In genomic region chr6:16667241-16667640, GRCm38 (mm10) we compare ENCODE assay signal across 24 mouse cellular contexts.
DNase-seq lines count a peak whose midpoint lies in the region; ATAC-seq and TF ChIP-seq lines count a peak whose summit lies in the region.
"Had no signal": no experiment of that assay in that cellular context is flagged by ENCODE, and none has a peak within 500 bp of the region (broad histone marks: within the 10 kb centered on the region; RNA-seq: fewer than 3 reads in every experiment).

No protein-coding gene starts in this region.

- WGBS in intestine, embryonic 14.5 days: 24% methylated on average over 6 of the region's 6 CpGs
- WGBS in intestine, embryonic 16.5 days: 38% methylated on average over 6 of the region's 6 CpGs
- 24% methylated on average over 6 of the region's 6 CpGs for WGBS in midbrain, embryonic 12.5 days
- 24% methylated on average over 6 of the region's 6 CpGs for WGBS in midbrain, postnatal 0 days
- 17% methylated on average over 6 of the region's 6 CpGs for WGBS in neural tube, embryonic 12.5 days

- no peaks in the 10 kb centered on the region for H3K27me3 ChIP-seq in intestine, embryonic 14.5 days (replicated peaks; ENCODE audit: control insufficient read depth, insufficient read depth, low read length)
- no peaks in the 10 kb centered on the region for H3K27me3 ChIP-seq in intestine, embryonic 16.5 days (replicated peaks; ENCODE audit: control insufficient read depth, insufficient read depth, low read length)
- no peaks in the 10 kb centered on the region for H3K27me3 ChIP-seq in midbrain, embryonic 12.5 days
- H3K27me3 ChIP-seq in midbrain, postnatal 0 days (ENCODE audit: insufficient read depth, low read length): no peaks in the 10 kb centered on the region
- H3K27me3 ChIP-seq in neural tube, embryonic 12.5 days (replicated peaks): no peaks in the 10 kb centered on the region
- H3K27me3 ChIP-seq: CH12.LX; heart, embryonic 12.5 days; hindbrain, embryonic 15.5 days had no signal

- no peak overlapping the region for H3K4me3 ChIP-seq in intestine, embryonic 14.5 days (ENCODE audit: low read depth, low read length)
- no peak overlapping the region for H3K4me3 ChIP-seq in intestine, embryonic 16.5 days (ENCODE audit: low read length)
- H3K4me3 ChIP-seq in midbrain, embryonic 12.5 days: no peak overlapping the region
- no peak overlapping the region for H3K4me3 ChIP-seq in midbrain, postnatal 0 days (ENCODE audit: low read depth, low read length)
- H3K4me3 ChIP-seq in neural tube, embryonic 12.5 days: no peak overlapping the region
- H3K4me3 ChIP-seq: forebrain, embryonic 10.5 days; heart, embryonic 12.5 days; hindbrain, embryonic 15.5 days had no signal

- DNase-seq in intestine, embryonic 14.5 days (ENCODE audit: low spot score): no peak
- no peak for DNase-seq in midbrain, postnatal 0 days (ENCODE audit: low spot score)
- peak; percentile 63 for DNase-seq in embryo, embryonic 11 days
- no peak for DNase-seq in thymus, postnatal 14 days
- DNase-seq: adrenal gland, postnatal 25 days; cerebellum, adult 18-20 months; heart, adult 11 months; heart, postnatal 14 days; kidney, adult 11 months; kidney, postnatal 36 days; lung, adult 18-20 months; lung, postnatal 36 days; right cerebral cortex, postnatal 14 days; spleen, adult 18-20 months; thymus, adult 18-20 months had no signal

- no peak for ATAC-seq in intestine, embryonic 14.5 days (replicated peaks; ENCODE audit: low FRiP score, low TSS enrichment, low read depth)
- ATAC-seq in intestine, embryonic 16.5 days: no peak
- ATAC-seq in midbrain, embryonic 12.5 days (ENCODE audit: low FRiP score, low read depth): peak; percentile 45
- no peak for ATAC-seq in midbrain, postnatal 0 days (ENCODE audit: low FRiP score)
- ATAC-seq in neural tube, embryonic 12.5 days (ENCODE audit: low FRiP score, low read depth): peak; percentile 66; the same call in 1 of the 2 replicates
- ATAC-seq: forebrain, postnatal 0 days had no signal

- no peak overlapping the region for H3K4me2 ChIP-seq in intestine, embryonic 14.5 days (ENCODE audit: low read length)
- no peak overlapping the region for H3K4me2 ChIP-seq in intestine, embryonic 16.5 days (ENCODE audit: low read depth, low read length)
- H3K4me2 ChIP-seq in midbrain, embryonic 12.5 days (replicated peaks): no peak overlapping the region
- no peak overlapping the region for H3K4me2 ChIP-seq in midbrain, postnatal 0 days (ENCODE audit: low read depth, low read length, poor library complexity, severe bottlenecking)
- no peak overlapping the region for H3K4me2 ChIP-seq in neural tube, embryonic 12.5 days (replicated peaks)
- H3K4me2 ChIP-seq: heart, embryonic 12.5 days; hindbrain, embryonic 15.5 days; liver, embryonic 11.5 days had no signal

- peak overlapping the region; percentile 57; the same call in 1 of the 2 replicates for H3K27ac ChIP-seq in intestine, embryonic 14.5 days (ENCODE audit: low read depth)
- H3K27ac ChIP-seq in intestine, embryonic 16.5 days (ENCODE audit: low read length): no peak overlapping the region
- no peak overlapping the region for H3K27ac ChIP-seq in midbrain, embryonic 12.5 days (replicated peaks)
- H3K27ac ChIP-seq in midbrain, postnatal 0 days (ENCODE audit: low read depth, low read length): no peak overlapping the region
- H3K27ac ChIP-seq in neural tube, embryonic 12.5 days: no peak overlapping the region
- H3K27ac ChIP-seq: hindbrain, embryonic 15.5 days had no signal

- no peaks in the 10 kb centered on the region for H3K36me3 ChIP-seq in intestine, embryonic 14.5 days (ENCODE audit: control insufficient read depth, insufficient read depth, low read length)
- H3K36me3 ChIP-seq in intestine, embryonic 16.5 days (ENCODE audit: control insufficient read depth, insufficient read depth, low read length): no peaks in the 10 kb centered on the region
- no peaks in the 10 kb centered on the region for H3K36me3 ChIP-seq in midbrain, embryonic 12.5 days
- H3K36me3 ChIP-seq in midbrain, postnatal 0 days (ENCODE audit: insufficient read depth, low read length): no peaks in the 10 kb centered on the region
- H3K36me3 ChIP-seq in neural tube, embryonic 12.5 days: no peaks in the 10 kb centered on the region
- H3K36me3 ChIP-seq: forebrain, embryonic 10.5 days; heart, embryonic 12.5 days; hindbrain, embryonic 15.5 days had no signal

- TF ChIP-seq CTCF in midbrain, postnatal 0 days (IDR thresholded peaks at IDR 0.05): no peak

- no peak overlapping the region for H3K9ac ChIP-seq in intestine, embryonic 14.5 days (ENCODE audit: low read length)
- H3K9ac ChIP-seq in intestine, embryonic 16.5 days (ENCODE audit: low read depth, low read length): no peak overlapping the region
- H3K9ac ChIP-seq in midbrain, embryonic 12.5 days (replicated peaks): no peak overlapping the region
- H3K9ac ChIP-seq in midbrain, postnatal 0 days (replicated peaks; ENCODE audit: low read length, poor library complexity, severe bottlenecking): no peak overlapping the region
- no peak overlapping the region for H3K9ac ChIP-seq in neural tube, embryonic 12.5 days
- H3K9ac ChIP-seq: forebrain, postnatal 0 days; heart, embryonic 12.5 days; hindbrain, embryonic 15.5 days had no signal

- peaks cover 6% of the 10 kb centered on the region; the same call in 1 of the 2 replicates for H3K9me3 ChIP-seq in intestine, embryonic 14.5 days (ENCODE audit: control insufficient read depth, low read length)
- H3K9me3 ChIP-seq in intestine, embryonic 16.5 days (ENCODE audit: control insufficient read depth, low read length): peaks cover 4% of the 10 kb centered on the region; the same call in 1 of the 2 replicates
- 0 out of 2 replicates have a peak, but pooled peaks cover 2% of the 10 kb centered on the region for H3K9me3 ChIP-seq in midbrain, embryonic 12.5 days
- 0 out of 2 replicates have a peak, but pooled peaks cover 6% of the 10 kb centered on the region for H3K9me3 ChIP-seq in midbrain, postnatal 0 days (ENCODE audit: low read length)
- H3K9me3 ChIP-seq in neural tube, embryonic 12.5 days: 0 out of 2 replicates have a peak, but pooled peaks cover 5% of the 10 kb centered on the region

- peaks cover 5% of the 10 kb centered on the region; the same call in 1 of the 2 replicates for H3K4me1 ChIP-seq in intestine, embryonic 14.5 days (replicated peaks; ENCODE audit: control insufficient read depth, insufficient read depth, low read length)
- H3K4me1 ChIP-seq in intestine, embryonic 16.5 days (ENCODE audit: control insufficient read depth, insufficient read depth, low read length): peaks cover 4% of the 10 kb centered on the region; the same call in 1 of the 2 replicates
- H3K4me1 ChIP-seq in midbrain, embryonic 12.5 days: 0 out of 2 replicates have a peak, but pooled peaks cover 4% of the 10 kb centered on the region
- H3K4me1 ChIP-seq in midbrain, postnatal 0 days (ENCODE audit: insufficient read depth, low read length): no peaks in the 10 kb centered on the region
- peaks cover 6% of the 10 kb centered on the region; the same call in 1 of the 2 replicates for H3K4me1 ChIP-seq in neural tube, embryonic 12.5 days
- H3K4me1 ChIP-seq: heart, embryonic 12.5 days had no signal

Comparison
In these comparisons a context has a peak if more than half of its experiments do, and no peak if none do; other contexts are left out.
1. ATAC-seq: peak in midbrain, embryonic 12.5 days (single experiment) and neural tube, embryonic 12.5 days (single experiment); none in intestine, embryonic 14.5 days (single experiment), intestine, embryonic 16.5 days (single experiment) and midbrain, postnatal 0 days (single experiment).